Mouse (Mus musculus) CD8-positive naive resting alpha-beta T cell, adult 2 months (primary cell): ENCODE measurements at regions not wholly inside any gene's neighbourhood (a gene's known extent, or its start where the extent isn't known, plus 50 kb on each side); places are given as distances from the start of the nearest gene placed in this dataset.

Source experiments
- DNase-seq, 2 experiments: peaks; one replicate each; pipeline ENCODE4 v3.0.0; 2022; ENCODE audit warnings: low read depth in 2 of 2, low spot score in 2 of 2

DNA sequence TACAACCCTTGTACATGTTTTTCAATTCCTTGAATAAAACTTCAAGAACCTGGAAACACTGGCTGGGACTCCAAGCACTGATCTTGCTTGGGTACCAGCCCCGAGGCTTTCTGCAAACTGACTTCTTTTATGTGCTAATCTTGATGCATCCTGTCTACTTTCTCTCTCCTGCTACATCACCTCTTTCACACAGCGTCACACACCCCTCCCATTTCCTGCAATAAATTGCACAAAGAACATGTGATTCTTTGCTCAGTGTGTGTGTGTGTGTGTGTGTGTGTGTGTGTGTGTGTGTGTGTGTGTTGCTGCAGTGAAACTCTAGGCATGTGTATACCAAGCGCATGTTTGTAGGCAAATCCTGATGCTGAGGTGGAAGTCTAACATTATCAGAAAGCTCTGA lies 487.7 kb upstream of the Hs6st1 start:
- DNase-seq = peak; percentile 24 to 37

DNA sequence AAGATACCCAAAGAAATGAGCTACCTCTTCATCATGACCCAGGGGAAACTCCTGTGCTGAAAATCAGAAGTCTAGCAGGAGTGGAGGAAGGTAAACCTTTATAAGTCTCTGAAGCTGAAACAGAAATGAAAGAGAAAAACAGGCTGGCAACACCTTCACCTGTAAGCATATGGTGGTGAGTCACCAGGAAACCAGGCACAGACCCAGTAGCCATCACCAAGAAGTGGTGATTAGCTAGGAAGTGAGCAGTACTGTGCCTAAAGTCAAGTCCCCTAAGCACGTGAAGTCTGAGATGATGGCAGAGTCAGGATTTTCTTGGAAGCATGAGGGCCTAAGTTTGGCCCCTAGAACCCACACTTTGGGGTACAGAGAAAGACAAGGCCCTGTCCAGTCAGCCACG lies 480.3 kb upstream of the Hs6st1 start:
- DNase-seq = no peak

DNA sequence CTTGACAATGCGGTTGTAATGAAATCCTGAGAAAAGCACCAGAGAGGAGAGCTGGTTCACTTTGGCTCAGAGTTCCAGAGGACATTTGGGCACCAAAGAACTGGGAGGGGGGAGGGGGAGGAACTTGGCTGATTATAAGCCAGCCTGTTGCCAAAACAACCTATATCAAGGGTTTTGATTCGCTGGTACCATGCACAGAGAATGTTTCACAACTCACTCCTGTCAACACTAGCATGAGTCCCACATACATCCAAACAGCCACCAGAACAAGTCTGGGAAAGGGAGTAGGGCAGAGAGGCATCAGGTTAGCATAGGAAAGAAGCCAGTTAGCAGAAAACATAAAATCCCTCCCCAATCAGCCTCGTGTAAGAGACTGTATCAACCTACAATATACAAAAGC lies 479.3 kb upstream of the Hs6st1 start:
- DNase-seq = no peak

- DNase-seq = no peak
These were observed 467.4 kb upstream of the Hs6st1 start for GRCm38 (mm10) chr1:35600847-35601246.

GRCm38 (mm10) chr1:35615131-35615530 lies 453.1 kb upstream of the Hs6st1 start:
- DNase-seq = no peak

DNA sequence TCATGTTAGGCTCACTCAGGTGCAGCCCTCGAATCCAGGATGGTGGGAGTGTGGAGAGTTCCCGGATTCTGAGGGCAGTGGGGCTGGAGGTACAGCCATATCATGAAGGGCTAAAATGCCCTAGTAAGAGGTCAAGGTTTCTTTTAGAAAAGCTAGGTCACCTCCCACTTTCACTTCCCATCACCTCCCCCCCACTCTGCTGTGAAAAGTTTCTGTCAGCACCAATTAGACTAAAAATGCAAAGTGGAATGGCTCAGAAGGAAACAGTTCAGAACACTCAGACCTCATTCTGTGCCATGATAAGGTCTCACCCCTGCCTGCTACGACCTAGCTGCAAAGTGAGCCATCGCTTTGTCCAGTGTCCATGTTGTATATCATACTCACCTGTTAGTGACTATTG lies 448.7 kb upstream of the Hs6st1 start:
- no peak for DNase-seq

DNA sequence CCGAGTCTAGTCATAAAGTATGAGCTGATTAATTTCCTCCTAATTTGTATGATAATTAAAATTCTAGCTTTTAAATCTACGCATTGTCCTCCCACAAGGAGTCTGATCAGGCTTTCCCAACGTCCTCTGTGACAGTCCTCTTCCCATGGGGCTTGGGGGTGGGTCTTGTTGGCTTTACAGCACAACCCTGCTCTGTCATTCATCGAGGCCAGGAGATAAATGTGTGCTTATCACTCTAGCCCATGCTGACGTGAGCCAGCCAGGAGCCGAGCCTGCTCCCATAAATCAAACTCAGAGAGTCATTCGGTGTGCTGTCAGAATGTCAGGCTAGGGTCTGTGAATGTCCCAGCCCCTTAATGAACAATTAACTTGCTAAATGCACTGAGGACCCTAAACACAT lies 425.6 kb upstream of the Hs6st1 start:
- DNase-seq = no peak

DNA sequence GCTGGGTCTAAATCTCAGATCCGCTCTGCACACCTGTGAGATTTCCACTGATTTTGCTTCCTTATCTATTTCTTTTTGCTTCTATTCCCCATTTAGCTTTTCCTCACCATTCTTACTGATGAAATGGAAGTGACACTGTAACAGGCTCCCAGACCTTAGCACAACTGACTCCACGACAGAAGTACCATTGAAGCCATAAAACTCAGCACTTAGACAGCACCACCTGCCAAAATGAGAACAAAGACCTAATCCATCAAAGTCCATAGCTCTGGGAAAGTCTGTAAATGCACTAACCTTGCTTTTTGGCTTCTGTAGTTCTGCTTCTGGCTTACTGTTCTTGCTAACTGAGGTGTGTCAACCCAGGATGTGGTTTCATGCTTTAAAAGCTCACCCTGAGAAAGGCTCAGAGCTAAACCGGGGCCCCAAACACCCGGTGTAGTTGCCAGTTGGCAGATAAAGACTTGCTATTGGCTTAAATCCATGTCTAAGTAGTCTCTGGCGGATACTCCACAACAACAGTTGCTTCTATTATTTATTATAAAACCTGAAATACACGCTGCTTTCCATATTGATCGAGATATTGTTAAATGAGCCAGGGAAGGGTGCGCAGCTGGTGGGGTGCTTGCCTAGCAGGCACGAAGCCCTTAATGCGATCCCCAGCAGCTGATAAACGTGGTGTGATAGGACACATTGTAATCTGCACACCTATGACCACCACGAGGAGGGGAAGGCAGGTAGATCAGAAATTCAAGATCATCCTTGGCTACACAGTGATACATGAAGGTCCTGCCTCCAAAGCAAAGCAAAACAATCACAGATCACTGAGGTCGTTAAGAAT lies 414.9 kb upstream of the Hs6st1 start:
- DNase-seq = peak; percentile 59 to 70

DNA sequence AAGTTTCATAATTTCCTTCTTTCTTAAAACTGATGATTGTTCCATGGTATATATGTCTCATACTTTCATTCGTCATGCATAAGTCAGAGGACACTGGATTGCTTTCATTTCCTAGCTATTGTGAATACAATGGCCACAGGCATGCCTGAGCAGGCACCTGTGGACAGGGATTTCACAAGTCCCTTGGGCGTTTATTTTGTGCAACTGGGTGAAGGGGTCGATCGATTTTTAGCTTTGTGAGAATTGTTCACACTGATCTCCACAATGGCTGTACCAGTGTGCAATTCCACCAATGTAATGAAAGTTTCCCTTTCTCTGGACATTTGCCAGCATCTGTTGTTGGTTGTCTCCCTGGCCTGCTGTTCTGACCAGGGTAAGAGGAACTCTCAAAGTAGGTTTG lies 405.2 kb upstream of the Hs6st1 start:
- DNase-seq = no peak

DNA sequence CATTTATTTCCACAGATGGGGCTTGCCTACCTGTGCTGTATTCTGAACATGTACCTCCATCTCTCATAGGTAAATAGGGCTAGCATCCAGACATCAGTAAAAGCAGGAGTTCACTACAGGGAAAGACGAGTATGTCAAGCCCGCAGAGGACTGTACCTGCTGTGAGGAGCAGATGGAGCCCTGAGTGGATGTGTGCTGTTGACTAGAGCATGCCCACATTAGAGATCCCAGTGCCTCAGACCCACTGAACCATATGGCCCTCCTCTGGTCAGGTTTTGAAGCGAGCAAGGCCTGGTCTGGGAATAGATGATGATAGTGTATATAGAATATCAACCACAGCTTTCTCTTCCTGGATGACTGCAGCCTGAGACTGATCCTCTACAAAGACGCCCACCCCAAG lies 394.7 kb upstream of the Hs6st1 start:
- DNase-seq = no peak

DNA sequence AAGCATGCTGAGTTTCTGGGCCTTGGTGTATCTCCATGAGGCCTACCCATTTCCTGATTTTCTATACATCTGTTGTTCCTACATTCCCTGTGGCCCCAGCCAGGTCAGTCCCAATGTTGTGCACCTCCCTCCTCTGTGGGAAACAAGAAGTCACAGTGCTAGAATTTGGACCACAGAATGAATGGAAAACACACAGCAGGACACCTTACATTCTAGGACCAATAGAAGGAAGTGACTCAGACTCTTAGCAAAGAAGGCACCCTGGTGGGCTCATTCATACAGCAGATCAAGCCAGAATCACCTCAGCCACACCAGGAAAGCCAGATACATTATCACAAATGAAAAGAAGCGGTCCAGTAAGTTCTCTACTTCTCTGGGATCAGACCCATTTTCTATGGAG lies 394.2 kb upstream of the Hs6st1 start:
- no peak for DNase-seq

- DNase-seq = no peak
These were observed 385.7 kb upstream of the Hs6st1 start for GRCm38 (mm10) chr1:35682511-35682949.

DNA sequence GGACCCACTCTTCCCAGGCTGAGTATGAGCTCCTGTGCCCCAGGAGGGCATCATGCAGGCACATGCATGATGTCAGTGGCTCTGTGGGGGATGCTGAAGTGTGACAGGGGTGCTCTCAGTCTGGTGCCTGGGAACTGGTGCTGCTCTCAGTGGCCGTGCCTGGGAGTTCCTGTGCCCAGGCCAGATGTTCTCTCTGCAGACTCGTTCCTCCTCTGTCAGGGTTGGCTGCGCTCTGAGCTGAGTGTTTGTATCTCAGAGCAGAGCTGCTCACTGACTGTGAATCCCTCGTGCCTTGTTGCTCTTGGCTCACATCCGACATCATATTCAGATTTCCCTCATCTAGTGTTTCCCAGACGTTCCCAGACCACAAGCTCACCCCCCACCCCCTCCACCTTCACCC lies 382.5 kb upstream of the Hs6st1 start:
- no peak for DNase-seq

DNA sequence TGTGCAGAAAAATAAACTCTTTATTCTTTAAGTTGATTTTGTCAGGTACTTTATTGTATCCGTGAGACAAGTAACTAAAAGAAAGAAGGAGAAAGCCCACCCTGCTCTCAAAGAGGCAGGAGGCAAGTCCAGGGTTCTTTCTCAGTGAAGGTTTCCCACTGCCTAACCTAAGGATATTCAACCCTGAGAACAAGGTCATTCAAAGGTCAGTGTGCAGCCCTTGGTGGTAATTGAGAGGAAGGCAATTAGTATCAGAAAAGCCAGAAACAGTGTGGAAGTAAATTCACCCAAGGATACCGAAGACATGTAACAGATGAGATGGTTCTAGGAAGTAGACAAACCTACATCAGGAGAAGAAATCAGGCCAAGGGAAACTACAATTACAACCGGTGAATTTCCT lies 373.9 kb upstream of the Hs6st1 start:
- DNase-seq = no peak

- DNase-seq = no peak
These were observed 373.2 kb upstream of the Hs6st1 start for GRCm38 (mm10) chr1:35694775-35695591.

- no peak for DNase-seq
These were observed 371.0 kb upstream of the Hs6st1 start for GRCm38 (mm10) chr1:35697218-35697617.

DNA sequence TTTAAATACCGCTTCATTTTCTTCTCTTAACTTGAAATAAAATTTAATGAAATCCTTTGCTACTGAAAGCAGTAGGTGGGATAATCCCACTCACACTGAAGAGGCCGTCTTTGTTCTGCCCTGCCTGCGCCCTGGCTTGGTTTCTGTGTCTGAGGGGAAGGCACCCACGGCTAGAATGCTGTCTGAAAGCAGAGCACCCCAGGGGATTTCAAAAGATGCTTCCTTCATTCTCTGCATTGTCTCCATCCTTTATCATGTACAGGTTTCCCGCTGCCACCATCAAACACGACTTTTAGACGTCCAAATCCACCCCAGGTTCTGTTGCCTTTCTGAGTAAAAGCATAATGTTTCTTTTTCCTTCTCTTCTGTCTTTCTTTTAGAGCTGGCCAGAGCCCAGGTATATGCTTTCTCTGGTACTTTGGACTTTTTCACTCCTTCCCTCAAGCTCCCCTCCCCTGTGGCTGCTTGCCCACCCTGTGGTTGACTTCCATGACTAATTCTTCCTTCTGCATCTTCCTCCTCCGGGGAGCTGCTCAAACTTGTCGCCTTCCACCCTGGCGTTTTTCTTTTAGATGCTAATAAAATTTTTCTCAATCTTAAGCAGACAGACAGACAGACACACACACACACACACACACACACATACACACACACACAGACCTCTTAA lies 370.2 kb upstream of the Hs6st1 start:
- no peak for DNase-seq

GRCm38 (mm10) chr1:35702585-35702984 lies 365.6 kb upstream of the Hs6st1 start:
- no peak for DNase-seq

- no peak for DNase-seq
These were observed 361.9 kb upstream of the Hs6st1 start for GRCm38 (mm10) chr1:35706336-35706735.

DNA sequence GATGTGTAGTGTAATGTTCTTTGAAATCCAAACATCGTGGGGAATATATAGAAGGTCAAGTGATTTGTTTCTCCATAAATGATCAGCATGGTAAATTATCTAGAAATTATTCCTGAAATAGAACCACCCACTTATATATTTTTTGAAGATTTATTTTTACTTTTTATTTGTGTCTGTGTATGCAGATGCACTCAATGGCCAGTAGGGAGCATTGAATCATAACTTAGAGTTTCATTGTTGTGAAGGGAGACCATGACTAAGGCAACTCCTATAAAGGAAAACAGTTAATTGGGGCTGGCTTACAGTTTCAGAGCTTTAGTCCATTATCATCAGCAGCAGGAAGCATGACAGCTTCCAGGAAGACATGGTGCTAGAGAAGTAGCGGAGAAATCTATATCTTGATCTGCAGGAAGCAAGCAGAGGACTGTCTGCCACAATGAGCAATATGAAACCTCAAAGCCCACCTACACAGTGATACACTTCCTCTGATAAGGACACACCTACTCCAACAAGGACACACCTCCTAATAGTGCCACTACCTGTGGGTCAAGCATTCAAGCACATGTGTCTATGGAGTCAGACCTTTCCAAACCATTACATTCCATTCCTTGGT lies 359.9 kb upstream of the Hs6st1 start:
- peak in 1 of 2 experiments; percentile 2 for DNase-seq

DNA sequence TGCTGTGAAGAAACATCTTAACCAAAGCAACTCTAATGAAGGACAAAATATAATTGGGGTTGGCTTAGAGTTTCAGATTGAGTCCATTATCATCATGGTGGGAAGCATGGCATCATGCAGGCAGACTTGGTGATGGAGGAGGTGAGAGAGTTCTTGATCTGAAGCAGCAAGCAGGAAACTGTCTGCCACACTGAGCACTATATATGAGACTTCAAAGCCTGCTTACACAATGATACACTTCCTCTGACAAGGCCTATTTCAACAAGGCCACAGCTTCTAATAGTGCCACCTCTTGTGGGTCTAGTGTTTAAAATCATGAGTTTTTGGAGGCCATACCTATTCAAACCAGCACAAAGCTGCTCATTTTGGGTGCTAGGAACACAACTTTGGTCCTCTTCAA lies 359.0 kb upstream of the Hs6st1 start:
- DNase-seq = peak in 1 of 2 experiments; percentile 3
